Mouse (Mus musculus) embryonic facial prominence, embryonic 14.5 days (tissue): Measurements from ENCODE around the gene Heatr4. TPM values are rescaled to one million over a fixed set of nuclear protein-coding genes. Genes with fewer than 3 reads are reported as not detected.
"Not testable (repeated sequence)": the region's sequence is repeated elsewhere in the genome, so short reads cannot be mapped to it uniquely, and the experiment has no call there.

Source experiments
- ATAC-seq: fragments of 200-750 bp; cut with Nextera tagmentation; 2 replicates; pipeline ENCODE4 v1.8.0; 2017; ENCODE audit warnings: low read depth, moderate number of reproducible peaks, moderate TSS enrichment
- DNase-seq: peaks from one replicate; pipeline ENCODE4 v3.0.0-alpha.2; 2015; ENCODE audit warnings: low spot score
- H3K27ac ChIP-seq: fragments of 300-500 bp; sonication (generic); replicated peaks from 2 replicates; pipeline ENCODE4 v1.5.1; 2014; ENCODE audit warnings: low read depth, mild to moderate bottlenecking, low read length, moderate library complexity
- H3K27me3 ChIP-seq: fragments of 300-500 bp; sonication (generic); replicated peaks from 2 replicates; pipeline ENCODE4 v1.6.1; 2014; ENCODE audit warnings: low read length; ENCODE audit not compliant: control insufficient read depth, insufficient read depth
- H3K36me3 ChIP-seq: fragments of 300-500 bp; sonication (generic); 2 replicates; pipeline ENCODE4 v1.6.1; 2014; ENCODE audit warnings: low read length, mixed read lengths; ENCODE audit not compliant: control insufficient read depth, insufficient read depth
- H3K4me1 ChIP-seq: fragments of 300-500 bp; sonication (generic); 2 replicates; pipeline ENCODE4 v1.6.1; 2014; ENCODE audit warnings: antibody characterized with exemption, low read length; ENCODE audit not compliant: control insufficient read depth, insufficient read depth
- H3K4me2 ChIP-seq: fragments of 300-500 bp; sonication (generic); 2 replicates; pipeline ENCODE4 v1.6.1; 2014; ENCODE audit warnings: low read depth, mild to moderate bottlenecking, low read length, moderate library complexity, mixed read lengths
- H3K4me3 ChIP-seq: fragments of 300-500 bp; sonication (generic); 2 replicates; pipeline ENCODE4 v1.5.1; 2014; ENCODE audit warnings: low read depth, mild to moderate bottlenecking, low read length
- H3K9ac ChIP-seq: fragments of 300-500 bp; sonication (generic); 2 replicates; pipeline ENCODE4 v1.6.1; 2014; ENCODE audit warnings: low read depth, mild to moderate bottlenecking, low read length, moderate library complexity, mixed read lengths
- H3K9me3 ChIP-seq: fragments of 300-500 bp; sonication (generic); 2 replicates; pipeline ENCODE4 v1.6.1; 2016; ENCODE audit warnings: low read length; ENCODE audit not compliant: control insufficient read depth
- WGBS: fragments of 180-500 bp; shearing (Covaris S2); extraction: QIAGEN DNeasy Blood & Tissue Kit; methylation state at CpG from one replicate; pipeline ENCODE4 v1.1.7; 2014; 5-methylcytosine and 5-hydroxymethylcytosine counted together
- polyA plus RNA-seq: library from polyadenylated mRNA; unstranded; fragments of >200 nt; fragmentation: Nextera tagmentation; extraction: Ambion mirVana; gene quantifications from 2 replicates; pipeline ENCODE4 v1.2.1, GENCODE M21; 2014

Heatr4 gene
- polyA plus RNA-seq, 1 experiment from 2014 or later = not detected

- not testable (repeated sequence) for H3K4me3 ChIP-seq
Measured at GRCm38 (mm10) chr12:83938592-83938991, 46.1 kb downstream of the Heatr4 start.

DNA sequence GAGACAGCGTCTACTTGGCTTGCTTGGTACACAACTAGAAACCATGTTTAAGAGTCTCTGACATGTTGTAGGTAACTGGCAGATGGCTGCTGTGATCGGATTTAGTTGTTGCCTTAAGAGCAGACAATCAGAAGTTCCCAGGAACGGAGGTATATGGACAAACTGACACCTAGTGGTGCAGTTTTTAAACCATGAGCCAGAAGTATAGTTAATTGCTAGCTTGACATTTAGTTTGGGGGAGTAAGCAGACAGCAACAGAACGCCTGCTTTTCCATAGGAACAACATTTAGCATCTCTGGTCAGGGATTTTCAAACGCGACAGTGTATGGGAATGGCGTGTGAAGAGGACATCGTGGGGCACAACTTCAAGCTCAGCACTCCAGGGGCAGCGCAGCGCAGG, 47.1 kb downstream of the Heatr4 start:
- Histone ChIP-seq H3K4me2 (no peak overlapping the region), H3K9me3 (no peaks in the 10 kb centered on the region), H3K27ac (no peak overlapping the region), H3K4me3 (no peak overlapping the region), H3K9ac (no peak overlapping the region), H3K36me3 (no peaks in the 10 kb centered on the region), H3K27me3 (no peaks in the 10 kb centered on the region), H3K4me1 (no peaks in the 10 kb centered on the region)
- ATAC-seq (no peak), DNase-seq (no peak)
- WGBS = 64% methylated on average over 10 of the region's 10 CpGs

More at GRCm38 (mm10) chr12:83938592-83938991, 46.1 kb downstream of the Heatr4 start:
- H3K4me1 ChIP-seq, H3K9ac ChIP-seq, DNase-seq, H3K27ac ChIP-seq, H3K36me3 ChIP-seq, H3K4me2 ChIP-seq, ATAC-seq, H3K9me3 ChIP-seq, H3K27me3 ChIP-seq: not testable (repeated sequence)
- WGBS = 45% methylated on average over 1 of the region's 1 CpGs

DNA sequence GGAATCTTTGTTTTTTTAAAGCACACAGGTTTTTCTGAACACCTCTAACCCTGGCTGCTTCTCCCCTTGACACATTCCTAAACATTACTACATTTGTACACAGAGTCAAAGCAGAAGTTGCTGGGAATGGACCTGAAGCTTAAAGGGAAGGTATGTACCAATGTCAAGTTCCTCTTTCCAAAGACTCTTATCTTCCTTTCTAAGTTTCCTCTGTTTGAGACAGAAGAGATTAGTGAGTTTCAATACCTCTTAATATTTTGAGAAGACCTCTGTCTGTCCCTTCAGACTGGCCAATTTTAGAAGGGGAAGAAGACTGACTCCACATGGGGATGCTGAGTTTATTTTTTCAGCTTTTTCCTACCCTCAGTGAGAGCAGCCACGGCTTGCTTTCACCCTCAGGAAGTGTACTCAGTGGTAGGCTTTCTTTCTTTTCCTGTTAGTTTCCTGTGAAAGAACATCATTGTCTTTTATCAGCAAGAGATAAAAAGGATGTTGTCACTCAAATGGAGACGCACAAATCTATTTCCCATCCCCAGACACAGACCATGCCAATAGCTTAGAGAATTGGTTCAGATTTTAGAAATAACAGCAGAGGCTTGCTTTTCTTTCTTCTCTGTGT, 55.4 kb downstream of the Heatr4 start:
- Histone ChIP-seq H3K9ac (no peak overlapping the region), H3K4me3 (no peak overlapping the region), H3K36me3 (no peaks in the 10 kb centered on the region), H3K27ac (no peak overlapping the region), H3K9me3 (no peaks in the 10 kb centered on the region), H3K4me1 (0 out of 2 replicates have a peak, but pooled peaks cover 2% of the 10 kb centered on the region), H3K4me2 (no peak overlapping the region), H3K27me3 (no peaks in the 10 kb centered on the region)
- DNase-seq = no peak
- no peak for ATAC-seq
- 27% methylated on average over 2 of the region's 2 CpGs for WGBS

DNA sequence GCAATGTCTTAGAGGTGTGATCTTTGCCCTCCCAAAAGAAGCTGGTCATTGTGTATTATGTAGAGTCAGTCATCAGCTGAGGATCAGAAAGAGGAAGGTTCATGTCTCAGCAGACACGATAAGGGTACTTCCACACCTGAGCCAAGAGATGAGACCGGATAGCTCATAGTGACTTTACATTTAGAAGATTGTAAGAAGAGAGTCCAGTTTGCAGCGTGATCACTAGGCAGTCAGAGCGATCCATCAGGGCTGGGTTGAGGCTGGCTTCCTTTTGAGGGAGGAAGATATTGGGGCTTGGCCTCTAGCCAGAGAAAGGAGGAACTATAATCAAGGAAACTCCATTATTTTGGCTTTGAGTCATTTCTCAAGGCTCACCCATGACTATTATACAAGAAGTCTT, 56.9 kb downstream of the Heatr4 start:
- no peak overlapping the region for H3K27ac ChIP-seq
- H3K4me1 ChIP-seq = 0 out of 2 replicates have a peak, but pooled peaks cover 3% of the 10 kb centered on the region
- no peak overlapping the region for H3K4me2 ChIP-seq
- DNase-seq = no peak
- no peak overlapping the region for H3K9ac ChIP-seq
- H3K4me3 ChIP-seq = no peak overlapping the region
- WGBS = 79% methylated on average over 4 of the region's 4 CpGs
- ATAC-seq = no peak
- no peaks in the 10 kb centered on the region for H3K36me3 ChIP-seq
- H3K9me3 ChIP-seq = no peaks in the 10 kb centered on the region
- no peaks in the 10 kb centered on the region for H3K27me3 ChIP-seq

- H3K9ac ChIP-seq = no peak overlapping the region
- H3K27me3 ChIP-seq = no peaks in the 10 kb centered on the region
- no peaks in the 10 kb centered on the region for H3K36me3 ChIP-seq
- H3K9me3 ChIP-seq = no peaks in the 10 kb centered on the region
- ATAC-seq = no peak
- DNase-seq = no peak
- H3K27ac ChIP-seq = no peak overlapping the region
- WGBS = 62% methylated on average over 2 of the region's 2 CpGs
- no peak overlapping the region for H3K4me2 ChIP-seq
- 0 out of 2 replicates have a peak, but pooled peaks cover 3% of the 10 kb centered on the region for H3K4me1 ChIP-seq
- no peak overlapping the region for H3K4me3 ChIP-seq
Measured at GRCm38 (mm10) chr12:83926061-83926460, 58.6 kb downstream of the Heatr4 start.

GRCm38 (mm10) chr12:83925160-83925703, 59.4 kb downstream of the Heatr4 start:
- no peaks in the 10 kb centered on the region for H3K9me3 ChIP-seq
- H3K36me3 ChIP-seq = no peaks in the 10 kb centered on the region
- 63% methylated on average over 7 of the region's 7 CpGs for WGBS
- H3K27ac ChIP-seq = no peak overlapping the region
- H3K4me2 ChIP-seq = no peak overlapping the region
- H3K27me3 ChIP-seq = no peaks in the 10 kb centered on the region
- peaks cover 7% of the 10 kb centered on the region for H3K4me1 ChIP-seq
- DNase-seq (no peak), ATAC-seq (no peak)
- no peak overlapping the region for H3K4me3 ChIP-seq
- no peak overlapping the region for H3K9ac ChIP-seq

- Histone ChIP-seq H3K36me3 (no peaks in the 10 kb centered on the region), H3K4me2 (no peak overlapping the region), H3K9ac (no peak overlapping the region), H3K4me3 (no peak overlapping the region), H3K27me3 (no peaks in the 10 kb centered on the region), H3K4me1 (peaks cover 11% of the 10 kb centered on the region), H3K9me3 (no peaks in the 10 kb centered on the region), H3K27ac (no peak overlapping the region)
- 42% methylated on average over 3 of the region's 3 CpGs for WGBS
- DNase-seq = no peak
- ATAC-seq = no peak
Measured at GRCm38 (mm10) chr12:83924332-83924731, 60.3 kb downstream of the Heatr4 start.

DNA sequence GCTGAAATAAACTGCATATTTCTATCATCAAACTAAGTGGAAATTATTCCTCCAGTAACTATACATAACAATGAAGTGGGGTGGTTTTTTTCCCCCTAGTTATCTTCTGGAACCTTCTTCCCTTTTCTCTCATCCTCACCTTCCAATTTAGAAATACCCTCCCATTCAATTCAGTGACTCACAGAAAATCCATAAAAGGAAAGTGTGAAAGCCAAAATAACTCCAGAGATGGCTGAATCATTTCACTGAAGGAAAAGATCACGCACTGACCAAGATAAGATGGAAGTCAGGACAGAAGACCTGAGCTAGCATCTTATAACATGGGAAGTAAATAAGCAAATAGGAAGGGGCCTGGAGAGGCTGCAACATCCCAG, 61.2 kb downstream of the Heatr4 start:
- DNase-seq (no peak), ATAC-seq (no peak)
- Histone ChIP-seq H3K27me3 (no peaks in the 10 kb centered on the region), H3K4me3 (no peak overlapping the region), H3K36me3 (no peaks in the 10 kb centered on the region), H3K27ac (no peak overlapping the region), H3K9ac (no peak overlapping the region), H3K4me1 (peaks cover 11% of the 10 kb centered on the region), H3K4me2 (peak overlapping the region; percentile 69; the same call in 1 of the 2 replicates), H3K9me3 (no peaks in the 10 kb centered on the region)
- 88% methylated on average over 1 of the region's 1 CpGs for WGBS
